Mouse (Mus musculus): Measurements from ENCODE around the gene Eya2. TPM values are rescaled to one million over a fixed set of nuclear protein-coding genes. Genes with fewer than 3 reads are reported as not detected.

Gene Eya2
- total and polyA plus RNA-seq, 2 experiments from 2014 or later: 10.0 to 20.1 TPM

GRCm38 (mm10) chr2:165788005-165788404 lies 193.2 kb downstream of the Eya2 start:
- Histone ChIP-seq H3K27me3 (ENCODE audit: insufficient read depth, low read length) (no peaks in the 10 kb centered on the region), H3K4me3 (ENCODE audit: low read length) (no peak overlapping the region), H3K9me3 (ENCODE audit: low read length) (no peaks in the 10 kb centered on the region), H3K27ac (peak overlapping the region; percentile 45; the same call in 1 of the 2 replicates), H3K4me1 (ENCODE audit: insufficient read depth, low read length) (peaks cover 5% of the 10 kb centered on the region), H3K9ac (replicated peaks; ENCODE audit: low read length) (no peak overlapping the region), H3K36me3 (ENCODE audit: insufficient read depth, low read length) (peaks cover 57% of the 10 kb centered on the region), H3K4me2 (ENCODE audit: low read depth, low read length) (no peak overlapping the region)
- WGBS: 35% methylated on average over 11 of the region's 11 CpGs
- no peak for TF ChIP-seq CTCF (IDR thresholded peaks at IDR 0.05; ENCODE audit: low read depth)
- ATAC-seq (peak; percentile 75), DNase-seq (ENCODE audit: low spot score) (peak; percentile 93)

- TF ChIP-seq CTCF (IDR thresholded peaks at IDR 0.05; ENCODE audit: low read depth): no peak
- Histone ChIP-seq H3K9ac (replicated peaks; ENCODE audit: low read length) (no peak overlapping the region), H3K4me3 (ENCODE audit: low read length) (no peak overlapping the region), H3K4me1 (ENCODE audit: insufficient read depth, low read length) (peaks cover 5% of the 10 kb centered on the region), H3K27me3 (ENCODE audit: insufficient read depth, low read length) (no peaks in the 10 kb centered on the region), H3K9me3 (ENCODE audit: low read length) (no peaks in the 10 kb centered on the region), H3K36me3 (ENCODE audit: insufficient read depth, low read length) (peaks cover 58% of the 10 kb centered on the region), H3K4me2 (ENCODE audit: low read depth, low read length) (no peak overlapping the region), H3K27ac (no peak overlapping the region)
- ATAC-seq (no peak), DNase-seq (ENCODE audit: low spot score) (no peak)
- 94% methylated on average over 9 of the region's 9 CpGs for WGBS
Observed at GRCm38 (mm10) chr2:165788796-165789195, 194.0 kb downstream of the Eya2 start.

- DNase-seq (ENCODE audit: low spot score): no peak
- Histone ChIP-seq H3K36me3 (ENCODE audit: insufficient read depth, low read length) (peaks cover 60% of the 10 kb centered on the region), H3K4me2 (ENCODE audit: low read depth, low read length) (no peak overlapping the region), H3K4me3 (ENCODE audit: low read length) (no peak overlapping the region), H3K9ac (replicated peaks; ENCODE audit: low read length) (no peak overlapping the region), H3K4me1 (ENCODE audit: insufficient read depth, low read length) (peaks cover 5% of the 10 kb centered on the region), H3K27me3 (ENCODE audit: insufficient read depth, low read length) (no peaks in the 10 kb centered on the region), H3K9me3 (ENCODE audit: low read length) (no peaks in the 10 kb centered on the region), H3K27ac (no peak overlapping the region)
- 78% methylated on average over 3 of the region's 3 CpGs for WGBS
- TF ChIP-seq CTCF (IDR thresholded peaks at IDR 0.05; ENCODE audit: low read depth): no peak
- ATAC-seq: no peak
Observed at GRCm38 (mm10) chr2:165789667-165790066, 194.8 kb downstream of the Eya2 start.

- no peak overlapping the region for H3K4me2 ChIP-seq (ENCODE audit: low read depth, low read length)
- no peak overlapping the region for H3K4me3 ChIP-seq (ENCODE audit: low read length)
- no peaks in the 10 kb centered on the region for H3K9me3 ChIP-seq (ENCODE audit: low read length)
- H3K36me3 ChIP-seq (ENCODE audit: insufficient read depth, low read length): peaks cover 47% of the 10 kb centered on the region; the same call in 1 of the 2 replicates
- no peaks in the 10 kb centered on the region for H3K27me3 ChIP-seq (ENCODE audit: insufficient read depth, low read length)
- H3K27ac ChIP-seq: no peak overlapping the region
- 31% methylated on average over 7 of the region's 7 CpGs for WGBS
- ATAC-seq: 0 out of 2 replicates have a peak, but pooled peaks have one; percentile 27
- H3K4me1 ChIP-seq (ENCODE audit: insufficient read depth, low read length): peaks cover 5% of the 10 kb centered on the region
- DNase-seq (ENCODE audit: low spot score): peak; percentile 45
- TF ChIP-seq CTCF (IDR thresholded peaks at IDR 0.05; ENCODE audit: low read depth): no peak
- no peak overlapping the region for H3K9ac ChIP-seq (replicated peaks; ENCODE audit: low read length)
Observed at GRCm38 (mm10) chr2:165791026-165791425, 196.2 kb downstream of the Eya2 start.

GRCm38 (mm10) chr2:165791657-165792056 lies 196.8 kb downstream of the Eya2 start:
- H3K9ac ChIP-seq (replicated peaks; ENCODE audit: low read length): no peak overlapping the region
- peaks cover 5% of the 10 kb centered on the region for H3K4me1 ChIP-seq (ENCODE audit: insufficient read depth, low read length)
- no peak overlapping the region for H3K27ac ChIP-seq
- ATAC-seq (peak; percentile 50; the same call in 1 of the 2 replicates), DNase-seq (ENCODE audit: low spot score) (peak; percentile 74)
- no peak overlapping the region for H3K4me2 ChIP-seq (ENCODE audit: low read depth, low read length)
- no peak overlapping the region for H3K4me3 ChIP-seq (ENCODE audit: low read length)
- peaks cover 50% of the 10 kb centered on the region; the same call in 1 of the 2 replicates for H3K36me3 ChIP-seq (ENCODE audit: insufficient read depth, low read length)
- peak; percentile 89 for TF ChIP-seq CTCF (IDR thresholded peaks at IDR 0.05; ENCODE audit: low read depth)
- H3K9me3 ChIP-seq (ENCODE audit: low read length): no peaks in the 10 kb centered on the region
- H3K27me3 ChIP-seq (ENCODE audit: insufficient read depth, low read length): no peaks in the 10 kb centered on the region
- 69% methylated on average over 9 of the region's 9 CpGs for WGBS

GRCm38 (mm10) chr2:165792431-165793282 lies 197.8 kb downstream of the Eya2 start:
- Histone ChIP-seq H3K9me3 (ENCODE audit: low read length) (no peaks in the 10 kb centered on the region), H3K9ac (replicated peaks; ENCODE audit: low read length) (no peak overlapping the region), H3K27me3 (ENCODE audit: insufficient read depth, low read length) (no peaks in the 10 kb centered on the region), H3K36me3 (ENCODE audit: insufficient read depth, low read length) (peaks cover 58% of the 10 kb centered on the region), H3K27ac (no peak overlapping the region), H3K4me3 (ENCODE audit: low read length) (no peak overlapping the region), H3K4me1 (ENCODE audit: insufficient read depth, low read length) (peaks cover 5% of the 10 kb centered on the region), H3K4me2 (ENCODE audit: low read depth, low read length) (no peak overlapping the region)
- TF ChIP-seq CTCF (IDR thresholded peaks at IDR 0.05; ENCODE audit: low read depth): no peak
- ATAC-seq (no peak), DNase-seq (ENCODE audit: low spot score) (no peak)
- 85% methylated on average over 25 of the region's 25 CpGs for WGBS

- Histone ChIP-seq H3K9me3 (ENCODE audit: low read length) (no peaks in the 10 kb centered on the region), H3K27ac (no peak overlapping the region), H3K4me1 (ENCODE audit: insufficient read depth, low read length) (peaks cover 5% of the 10 kb centered on the region), H3K36me3 (ENCODE audit: insufficient read depth, low read length) (peaks cover 59% of the 10 kb centered on the region), H3K27me3 (ENCODE audit: insufficient read depth, low read length) (no peaks in the 10 kb centered on the region), H3K9ac (replicated peaks; ENCODE audit: low read length) (no peak overlapping the region), H3K4me2 (ENCODE audit: low read depth, low read length) (no peak overlapping the region), H3K4me3 (ENCODE audit: low read length) (no peak overlapping the region)
- no peak for TF ChIP-seq CTCF (IDR thresholded peaks at IDR 0.05; ENCODE audit: low read depth)
- DNase-seq (ENCODE audit: low spot score) (no peak), ATAC-seq (no peak)
- 86% methylated on average over 3 of the region's 3 CpGs for WGBS
Observed at GRCm38 (mm10) chr2:165793283-165793638, 198.4 kb downstream of the Eya2 start.
